Mouse (Mus musculus): ENCODE measurements around the gene Pard3b. TPM values are rescaled to one million over a fixed set of nuclear protein-coding genes. Genes with fewer than 3 reads are reported as not detected.

The Pard3b gene
- polyA plus RNA-seq, 1 experiment = 5.7 TPM

DNA sequence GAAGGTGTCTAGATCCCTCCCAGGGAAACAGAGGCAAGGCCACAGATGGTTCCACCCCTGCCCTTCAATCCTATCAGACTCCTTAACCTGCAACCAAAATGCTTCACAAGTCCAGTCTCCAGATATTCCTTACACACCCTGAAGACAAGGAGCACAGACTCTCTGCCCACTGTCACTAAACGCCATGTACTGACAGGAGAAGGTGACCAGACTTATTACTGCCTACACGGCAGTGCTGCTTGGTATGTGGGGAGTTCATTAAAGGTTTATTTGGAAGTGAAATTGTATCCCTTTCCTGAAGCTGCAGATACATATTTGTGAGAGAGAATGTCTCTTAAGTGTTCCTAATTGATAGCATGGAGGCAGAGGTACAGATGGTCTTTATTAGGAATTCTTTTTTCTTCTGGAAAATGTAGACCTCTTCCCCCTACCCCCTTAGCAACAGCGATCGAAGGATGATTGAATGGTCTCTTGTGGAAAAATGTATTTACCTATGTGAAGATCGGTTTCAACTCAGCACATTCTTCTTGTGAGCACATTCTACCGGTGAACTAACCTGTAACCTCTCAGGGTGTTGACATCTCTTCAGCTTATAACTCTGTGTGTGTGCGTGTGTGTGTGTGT is 735.9 kb downstream of the Pard3b start:
- Histone ChIP-seq H3K4me3 (replicated peaks; ENCODE audit: extremely low read depth, low read depth, low read length) (no peak overlapping the region), H3K4me1 (ENCODE audit: control insufficient read depth, insufficient read depth, low read length) (no peaks in the 10 kb centered on the region)
- no peak for DNase-seq
- WGBS = 69% methylated on average over 7 of the region's 7 CpGs
- TF ChIP-seq POLR2A (IDR thresholded peaks at IDR 0.05; ENCODE audit: borderline replicate concordance, extremely low read depth, low read depth, low read length) (no peak), CTCF (IDR thresholded peaks at IDR 0.05; ENCODE audit: insufficient read depth, low read length) (no peak)

GRCm38 (mm10) chr1:62378335-62378734 is 739.7 kb downstream of the Pard3b start:
- Histone ChIP-seq H3K4me1 (ENCODE audit: control insufficient read depth, insufficient read depth, low read length) (no peaks in the 10 kb centered on the region), H3K4me3 (replicated peaks; ENCODE audit: extremely low read depth, low read depth, low read length) (no peak overlapping the region)
- 85% methylated on average over 4 of the region's 4 CpGs for WGBS
- TF ChIP-seq POLR2A (IDR thresholded peaks at IDR 0.05; ENCODE audit: borderline replicate concordance, extremely low read depth, low read depth, low read length) (no peak), CTCF (IDR thresholded peaks at IDR 0.05; ENCODE audit: insufficient read depth, low read length) (no peak)
- DNase-seq = no peak

GRCm38 (mm10) chr1:62382807-62383514 is 744.3 kb downstream of the Pard3b start:
- WGBS = 56% methylated on average over 14 of the region's 14 CpGs
- no peaks in the 10 kb centered on the region for H3K4me1 ChIP-seq (ENCODE audit: control insufficient read depth, insufficient read depth, low read length)
- no peak overlapping the region for H3K4me3 ChIP-seq (replicated peaks; ENCODE audit: extremely low read depth, low read depth, low read length)
- DNase-seq = no peak
- TF ChIP-seq CTCF (IDR thresholded peaks at IDR 0.05; ENCODE audit: insufficient read depth, low read length) (no peak), POLR2A (IDR thresholded peaks at IDR 0.05; ENCODE audit: borderline replicate concordance, extremely low read depth, low read depth, low read length) (no peak)

DNA sequence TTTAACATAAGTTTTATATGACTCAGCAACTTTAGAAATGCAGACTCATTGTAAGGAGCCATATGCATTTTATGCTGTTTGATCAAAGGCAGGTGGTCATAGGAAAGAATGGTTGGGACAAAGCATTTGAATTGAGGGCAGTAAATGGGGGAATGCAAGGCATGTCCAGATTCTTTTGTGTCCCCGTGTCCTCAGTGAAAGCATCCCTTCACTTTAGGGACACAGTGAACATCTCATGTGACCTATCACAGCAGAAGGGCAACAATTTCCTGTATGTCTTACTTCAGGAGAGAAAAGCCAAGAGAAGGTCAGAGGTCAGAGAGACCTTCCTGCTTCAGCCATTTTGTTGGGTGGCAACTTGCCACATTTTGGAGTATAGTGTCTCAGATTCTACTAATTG is 745.6 kb downstream of the Pard3b start:
- 86% methylated on average over 1 of the region's 1 CpGs for WGBS
- no peak for DNase-seq
- no peaks in the 10 kb centered on the region for H3K4me1 ChIP-seq (ENCODE audit: control insufficient read depth, insufficient read depth, low read length)
- no peak overlapping the region for H3K4me3 ChIP-seq (replicated peaks; ENCODE audit: extremely low read depth, low read depth, low read length)
- no peak for TF ChIP-seq POLR2A (IDR thresholded peaks at IDR 0.05; ENCODE audit: borderline replicate concordance, extremely low read depth, low read depth, low read length)
- no peak for TF ChIP-seq CTCF (IDR thresholded peaks at IDR 0.05; ENCODE audit: insufficient read depth, low read length)

DNA sequence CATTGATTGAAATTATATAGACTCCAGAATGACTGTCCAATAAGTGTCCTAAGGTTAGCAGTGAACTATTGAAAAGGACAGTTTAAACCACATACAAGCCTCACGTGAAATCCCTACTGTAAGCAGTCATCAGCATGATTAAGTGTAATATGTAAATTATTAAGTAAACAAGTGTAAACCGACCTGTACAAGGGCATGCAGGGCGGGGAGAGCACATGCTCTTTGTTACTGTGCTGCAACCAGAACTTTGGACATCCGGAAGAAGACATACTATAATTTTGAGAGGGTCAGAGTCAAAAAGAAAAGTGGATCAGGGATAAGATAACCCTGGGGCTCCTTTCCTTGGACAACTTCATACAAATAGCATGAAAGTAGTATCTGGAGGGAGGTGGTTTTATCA is 749.4 kb downstream of the Pard3b start:
- no peak overlapping the region for H3K4me3 ChIP-seq (replicated peaks; ENCODE audit: extremely low read depth, low read depth, low read length)
- no peak for DNase-seq
- TF ChIP-seq POLR2A (IDR thresholded peaks at IDR 0.05; ENCODE audit: borderline replicate concordance, extremely low read depth, low read depth, low read length) (no peak), CTCF (IDR thresholded peaks at IDR 0.05; ENCODE audit: insufficient read depth, low read length) (no peak)
- 70% methylated on average over 4 of the region's 4 CpGs for WGBS
- no peaks in the 10 kb centered on the region for H3K4me1 ChIP-seq (ENCODE audit: control insufficient read depth, insufficient read depth, low read length)

GRCm38 (mm10) chr1:62392863-62393262 is 754.2 kb downstream of the Pard3b start:
- no peak for TF ChIP-seq CTCF (IDR thresholded peaks at IDR 0.05; ENCODE audit: insufficient read depth, low read length)

GRCm38 (mm10) chr1:62394555-62394954 is 755.9 kb downstream of the Pard3b start:
- Histone ChIP-seq H3K4me1 (ENCODE audit: control insufficient read depth, insufficient read depth, low read length) (no peaks in the 10 kb centered on the region), H3K4me3 (replicated peaks; ENCODE audit: extremely low read depth, low read depth, low read length) (no peak overlapping the region)
- TF ChIP-seq CTCF (IDR thresholded peaks at IDR 0.05; ENCODE audit: insufficient read depth, low read length) (no peak), POLR2A (IDR thresholded peaks at IDR 0.05; ENCODE audit: borderline replicate concordance, extremely low read depth, low read depth, low read length) (no peak)
- DNase-seq = no peak
- 81% methylated on average over 3 of the region's 3 CpGs for WGBS

More at GRCm38 (mm10) chr1:62392863-62393262, 754.2 kb downstream of the Pard3b start:
- WGBS = 31% methylated on average over 4 of the region's 4 CpGs
- no peak for DNase-seq
- Histone ChIP-seq H3K4me3 (replicated peaks; ENCODE audit: extremely low read depth, low read depth, low read length) (no peak overlapping the region), H3K4me1 (ENCODE audit: control insufficient read depth, insufficient read depth, low read length) (no peaks in the 10 kb centered on the region)

GRCm38 (mm10) chr1:62398261-62398660 is 759.6 kb downstream of the Pard3b start:
- WGBS = 43% methylated on average over 3 of the region's 3 CpGs
- DNase-seq = no peak
- TF ChIP-seq CTCF (IDR thresholded peaks at IDR 0.05; ENCODE audit: insufficient read depth, low read length) (no peak), POLR2A (IDR thresholded peaks at IDR 0.05; ENCODE audit: borderline replicate concordance, extremely low read depth, low read depth, low read length) (no peak)

DNA sequence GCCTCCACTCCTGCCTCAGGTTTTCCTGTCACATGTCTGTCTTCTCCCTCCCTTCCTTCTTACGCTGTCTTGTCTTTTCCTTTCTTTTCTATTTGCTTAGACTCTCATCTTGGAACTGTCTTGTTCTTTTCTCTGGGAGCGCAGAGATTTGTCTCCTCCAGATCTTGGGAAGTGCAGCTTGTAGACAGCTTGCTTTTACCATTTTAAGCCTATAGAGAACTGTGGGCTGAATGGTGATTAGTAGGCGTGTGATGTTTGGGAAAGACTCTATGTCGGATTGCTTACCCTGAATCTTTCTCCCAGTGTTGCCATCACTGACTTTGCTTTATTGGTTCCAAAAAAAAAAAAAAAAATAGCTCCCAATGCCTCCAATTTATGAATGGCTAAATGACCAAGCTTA is 760.1 kb downstream of the Pard3b start:
- TF ChIP-seq CTCF (IDR thresholded peaks at IDR 0.05; ENCODE audit: insufficient read depth, low read length) = no peak
- TF ChIP-seq POLR2A (IDR thresholded peaks at IDR 0.05; ENCODE audit: borderline replicate concordance, extremely low read depth, low read depth, low read length) = no peak
- H3K4me1 ChIP-seq (ENCODE audit: control insufficient read depth, insufficient read depth, low read length) = no peaks in the 10 kb centered on the region
- no peak for DNase-seq
- no peak overlapping the region for H3K4me3 ChIP-seq (replicated peaks; ENCODE audit: extremely low read depth, low read depth, low read length)
- 89% methylated on average over 4 of the region's 4 CpGs for WGBS

More at GRCm38 (mm10) chr1:62398261-62398660, 759.6 kb downstream of the Pard3b start:
- Histone ChIP-seq H3K4me1 (ENCODE audit: control insufficient read depth, insufficient read depth, low read length) (no peaks in the 10 kb centered on the region), H3K4me3 (replicated peaks; ENCODE audit: extremely low read depth, low read depth, low read length) (no peak overlapping the region)

- no peaks in the 10 kb centered on the region for H3K4me1 ChIP-seq (ENCODE audit: control insufficient read depth, insufficient read depth, low read length)
- 56% methylated on average over 8 of the region's 8 CpGs for WGBS
- no peak for DNase-seq
- no peak overlapping the region for H3K4me3 ChIP-seq (replicated peaks; ENCODE audit: extremely low read depth, low read depth, low read length)
- no peak for TF ChIP-seq CTCF (IDR thresholded peaks at IDR 0.05; ENCODE audit: insufficient read depth, low read length)
- no peak for TF ChIP-seq POLR2A (IDR thresholded peaks at IDR 0.05; ENCODE audit: borderline replicate concordance, extremely low read depth, low read depth, low read length)
Observed at GRCm38 (mm10) chr1:62405061-62405460, 766.4 kb downstream of the Pard3b start.
